Mouse (Mus musculus) intestine, embryonic 14.5 days (tissue): Measurements from ENCODE around the gene Grb14. TPM values are rescaled to one million over a fixed set of nuclear protein-coding genes. Genes with fewer than 3 reads are reported as not detected.

Experiments
- ATAC-seq: fragments of 200-750 bp; cut with Nextera tagmentation; replicated peaks from 2 replicates; pipeline ENCODE4 v1.8.0; 2017; ENCODE audit warnings: low read depth, moderate number of reproducible peaks, moderate TSS enrichment, moderate library complexity; ENCODE audit not compliant: low FRiP score, low TSS enrichment
- DNase-seq: peaks from one replicate; pipeline ENCODE4 v3.0.0-alpha.2; 2018; ENCODE audit warnings: low spot score
- H3K27ac ChIP-seq: fragments of 300-500 bp; sonication (generic); 2 replicates; pipeline ENCODE4 v1.5.1; 2014; ENCODE audit warnings: low read depth, mild to moderate bottlenecking, control low read depth
- H3K27me3 ChIP-seq: fragments of 300-500 bp; sonication (generic); replicated peaks from 2 replicates; pipeline ENCODE4 v1.6.1; 2014; ENCODE audit warnings: low read length, control low read depth; ENCODE audit not compliant: control insufficient read depth, insufficient read depth
- H3K36me3 ChIP-seq: fragments of 300-500 bp; sonication (generic); 2 replicates; pipeline ENCODE4 v1.6.1; 2014; ENCODE audit warnings: low read length, control low read depth; ENCODE audit not compliant: control insufficient read depth, insufficient read depth
- H3K4me1 ChIP-seq: fragments of 300-500 bp; sonication (generic); replicated peaks from 2 replicates; pipeline ENCODE4 v1.6.1; 2014; ENCODE audit warnings: low read length, control low read depth, mixed read lengths; ENCODE audit not compliant: control insufficient read depth, insufficient read depth
- H3K4me2 ChIP-seq: fragments of 300-500 bp; sonication (generic); 2 replicates; pipeline ENCODE4 v1.6.1; 2014; ENCODE audit warnings: low read length
- H3K4me3 ChIP-seq: fragments of 300-500 bp; sonication (generic); 2 replicates; pipeline ENCODE4 v1.5.1; 2014; ENCODE audit warnings: low read depth, low read length, control low read depth, mixed read lengths
- H3K9ac ChIP-seq: fragments of 300-500 bp; sonication (generic); 2 replicates; pipeline ENCODE4 v1.6.1; 2014; ENCODE audit warnings: mild to moderate bottlenecking, low read length
- H3K9me3 ChIP-seq: fragments of 300-500 bp; sonication (generic); 2 replicates; pipeline ENCODE4 v1.6.1; 2016; ENCODE audit warnings: low read length, control low read depth; ENCODE audit not compliant: control insufficient read depth
- WGBS: fragments of 180-500 bp; shearing (Covaris S2); extraction: QIAGEN DNeasy Blood & Tissue Kit; methylation state at CpG from one replicate; pipeline ENCODE4 v1.1.7; 2014; 5-methylcytosine and 5-hydroxymethylcytosine counted together
- polyA plus RNA-seq: library from polyadenylated mRNA; unstranded; fragments of >200 nt; fragmentation: Nextera tagmentation; extraction: Ambion mirVana; gene quantifications from 2 replicates; pipeline ENCODE4 v1.2.1, GENCODE M21; 2014

Grb14 gene
- polyA plus RNA-seq, 1 experiment from 2014 or later, result 18.0 TPM

- H3K9ac ChIP-seq, result peak overlapping the region; percentile 51
- peaks cover 11% of the 10 kb centered on the region; the same call in 1 of the 2 replicates for H3K4me1 ChIP-seq
- under 1% methylated on average over 63 of the region's 71 CpGs for WGBS
- H3K27ac ChIP-seq, result no peak overlapping the region
- DNase-seq (peak; percentile 77), ATAC-seq (peak; percentile 88)
- no peaks in the 10 kb centered on the region for H3K9me3 ChIP-seq
- no peaks in the 10 kb centered on the region for H3K27me3 ChIP-seq
- H3K4me2 ChIP-seq, result peak overlapping the region; percentile 99
- peak overlapping the region; percentile 71 for H3K4me3 ChIP-seq
- no peaks in the 10 kb centered on the region for H3K36me3 ChIP-seq
These were observed 2.2 kb downstream of the Grb14 start for GRCm38 (mm10) chr2:65022363-65023240.

- peak overlapping the region; percentile 99 for H3K4me2 ChIP-seq
- peak overlapping the region; percentile 51 for H3K9ac ChIP-seq
- H3K27ac ChIP-seq, result no peak overlapping the region
- H3K4me1 ChIP-seq, result peaks cover 11% of the 10 kb centered on the region; the same call in 1 of the 2 replicates
- no peaks in the 10 kb centered on the region for H3K36me3 ChIP-seq
- no peaks in the 10 kb centered on the region for H3K27me3 ChIP-seq
- ATAC-seq, result no peak; the same call in none of the 2 replicates
- DNase-seq, result no peak
- 12% methylated on average over 15 of the region's 15 CpGs for WGBS
- H3K9me3 ChIP-seq, result no peaks in the 10 kb centered on the region
- H3K4me3 ChIP-seq, result peak overlapping the region; percentile 71
These were observed 3.0 kb downstream of the Grb14 start for GRCm38 (mm10) chr2:65021691-65022362.

GRCm38 (mm10) chr2:65017375-65017774 is 7.4 kb downstream of the Grb14 start:
- Histone ChIP-seq H3K9me3 (no peaks in the 10 kb centered on the region), H3K4me2 (no peak overlapping the region), H3K4me3 (no peak overlapping the region), H3K36me3 (no peaks in the 10 kb centered on the region), H3K27ac (no peak overlapping the region), H3K9ac (no peak overlapping the region), H3K4me1 (peaks cover 10% of the 10 kb centered on the region; the same call in 1 of the 2 replicates), H3K27me3 (no peaks in the 10 kb centered on the region)
- DNase-seq, result no peak
- ATAC-seq, result no peak
- WGBS, result 88% methylated on average over 2 of the region's 2 CpGs

GRCm38 (mm10) chr2:65014552-65014951 is 10.2 kb downstream of the Grb14 start:
- Histone ChIP-seq H3K4me3 (no peak overlapping the region), H3K9ac (no peak overlapping the region), H3K27me3 (no peaks in the 10 kb centered on the region), H3K4me1 (no peaks in the 10 kb centered on the region), H3K4me2 (no peak overlapping the region), H3K9me3 (no peaks in the 10 kb centered on the region), H3K27ac (no peak overlapping the region), H3K36me3 (no peaks in the 10 kb centered on the region)
- no peak for DNase-seq
- WGBS, result 76% methylated on average over 3 of the region's 3 CpGs
- ATAC-seq, result no peak

- WGBS, result 81% methylated on average over 3 of the region's 3 CpGs
- Histone ChIP-seq H3K36me3 (no peaks in the 10 kb centered on the region), H3K4me1 (no peaks in the 10 kb centered on the region), H3K27me3 (no peaks in the 10 kb centered on the region), H3K9ac (no peak overlapping the region), H3K9me3 (no peaks in the 10 kb centered on the region), H3K4me3 (no peak overlapping the region), H3K27ac (no peak overlapping the region), H3K4me2 (no peak overlapping the region)
- no peak for ATAC-seq
- no peak for DNase-seq
These were observed 14.7 kb downstream of the Grb14 start for GRCm38 (mm10) chr2:65010105-65010504.

- Histone ChIP-seq H3K9me3 (no peaks in the 10 kb centered on the region), H3K9ac (no peak overlapping the region), H3K4me2 (no peak overlapping the region), H3K27me3 (no peaks in the 10 kb centered on the region), H3K27ac (0 out of 2 replicates have a peak overlapping the region, but pooled peaks have one; percentile 43), H3K4me1 (no peaks in the 10 kb centered on the region), H3K36me3 (no peaks in the 10 kb centered on the region), H3K4me3 (no peak overlapping the region)
- no peak for DNase-seq
- no peak for ATAC-seq
- 53% methylated on average over 2 of the region's 2 CpGs for WGBS
These were observed 17.4 kb downstream of the Grb14 start for GRCm38 (mm10) chr2:65007396-65007795.

- H3K36me3 ChIP-seq, result no peaks in the 10 kb centered on the region
- no peak overlapping the region for H3K27ac ChIP-seq
- no peaks in the 10 kb centered on the region for H3K4me1 ChIP-seq
- H3K4me2 ChIP-seq, result no peak overlapping the region
- H3K27me3 ChIP-seq, result no peaks in the 10 kb centered on the region
- ATAC-seq, result no peak
- no peaks in the 10 kb centered on the region for H3K9me3 ChIP-seq
- no peak overlapping the region for H3K4me3 ChIP-seq
- no peak for DNase-seq
- no peak overlapping the region for H3K9ac ChIP-seq
These were observed 19.7 kb downstream of the Grb14 start for GRCm38 (mm10) chr2:65005044-65005443.

- H3K36me3 ChIP-seq, result no peaks in the 10 kb centered on the region
- H3K27me3 ChIP-seq, result no peaks in the 10 kb centered on the region
- H3K9ac ChIP-seq, result no peak overlapping the region
- DNase-seq, result no peak
- H3K4me3 ChIP-seq, result no peak overlapping the region
- H3K4me2 ChIP-seq, result no peak overlapping the region
- WGBS, result 46% methylated on average over 2 of the region's 2 CpGs
- H3K27ac ChIP-seq, result no peak overlapping the region
- H3K4me1 ChIP-seq, result no peaks in the 10 kb centered on the region
- H3K9me3 ChIP-seq, result no peaks in the 10 kb centered on the region
- ATAC-seq, result no peak
These were observed 21.4 kb downstream of the Grb14 start for GRCm38 (mm10) chr2:65003433-65003832.
